Mouse (Mus musculus) adrenal gland, adult 2 months (tissue): ENCODE measurements around the gene Ccdc22. TPM values are rescaled to one million over a fixed set of nuclear protein-coding genes. Genes with fewer than 3 reads are reported as not detected.

Source experiments
- DNase-seq: peaks from one replicate; pipeline ENCODE4 v3.0.0; 2021
- polyA plus RNA-seq: library from polyadenylated mRNA; depleted of rRNA; stranded (reverse); fragments of >200 nt; gene quantifications from 2 replicates; pipeline ENCODE4 v1.2.3, GENCODE M21; 2012; rRNA removed
- total RNA-seq, 2 experiments: library from RNA; stranded (reverse); gene quantifications; 2 replicates each; pipeline ENCODE4 v1.2.3; 2021

The Ccdc22 gene
- total and polyA plus RNA-seq, 3 experiments, result 21.3 to 24.0 (median 22.4) TPM

DNA sequence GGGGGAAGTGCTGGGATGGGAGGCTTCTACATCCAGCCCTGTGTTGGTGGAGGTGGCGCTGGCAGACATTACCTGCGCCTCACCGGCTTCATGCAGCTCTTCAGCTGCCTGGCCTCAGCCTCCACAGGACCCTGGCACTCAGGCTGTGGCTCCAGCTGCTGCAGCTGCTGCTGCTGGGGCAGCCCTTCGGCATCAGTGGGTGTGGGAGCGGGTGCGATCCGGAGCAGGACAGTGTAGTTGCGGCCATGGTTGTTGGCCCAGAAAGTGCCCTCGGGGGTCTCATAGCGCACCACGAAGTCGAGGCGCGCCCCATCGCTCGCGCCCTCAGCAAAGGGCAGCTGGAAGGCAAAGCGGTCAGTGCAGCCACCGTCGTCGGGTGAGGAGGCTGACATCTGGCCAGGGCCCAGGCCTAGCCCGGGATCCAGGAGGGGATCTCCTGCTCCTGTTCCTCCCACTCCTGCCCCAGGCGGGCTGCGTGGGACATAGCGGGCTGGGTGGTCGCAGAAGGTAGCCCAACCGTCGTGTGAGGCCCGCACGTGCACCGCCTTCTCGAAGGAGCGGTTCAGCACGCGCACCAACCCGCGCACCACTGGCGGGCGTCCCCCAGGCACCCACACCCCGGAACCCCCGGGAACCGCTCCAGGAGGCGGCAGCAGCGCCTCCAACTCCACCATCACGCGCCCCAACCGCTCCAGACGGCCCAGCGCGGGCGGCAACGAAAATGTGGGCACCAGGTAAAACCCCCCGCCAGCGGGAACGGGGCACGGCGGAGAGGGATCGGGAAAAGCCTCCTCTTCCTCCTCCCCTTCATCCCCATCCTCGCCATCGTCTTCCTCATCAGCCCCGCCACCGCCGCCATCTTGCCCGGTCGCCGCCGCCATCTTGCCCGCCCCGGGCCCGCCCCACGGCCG lies 31.9 kb downstream of the Ccdc22 start, which contains the start of gene Foxp3:
TSS of gene Foxp3 (plus strand) at position 469 of the 911 bp plus-strand sequence.
- no peak for DNase-seq

DNA sequence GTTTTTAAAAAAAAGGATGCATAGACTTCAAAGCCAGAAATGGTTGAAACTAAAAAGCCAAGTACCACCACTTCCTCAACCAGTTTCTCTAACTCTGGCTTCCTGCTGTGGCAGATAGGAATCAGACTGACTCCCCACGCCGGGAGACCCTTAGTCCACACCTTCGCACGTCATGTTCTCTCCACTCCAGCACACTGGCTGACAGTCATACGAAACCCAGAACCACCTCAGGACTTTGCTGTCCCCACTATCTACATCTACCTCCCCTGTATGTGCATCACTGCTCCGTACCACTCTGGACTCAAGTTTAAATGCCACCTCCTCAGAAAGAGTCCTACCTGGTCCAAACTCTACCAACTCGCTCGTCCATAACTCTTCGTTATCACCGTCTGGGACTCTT lies 32.9 kb downstream of the Ccdc22 start:
- no peak for DNase-seq

GRCm38 (mm10) chrX:7571565-7572136 lies 33.7 kb downstream of the Ccdc22 start:
- no peak for DNase-seq

DNA sequence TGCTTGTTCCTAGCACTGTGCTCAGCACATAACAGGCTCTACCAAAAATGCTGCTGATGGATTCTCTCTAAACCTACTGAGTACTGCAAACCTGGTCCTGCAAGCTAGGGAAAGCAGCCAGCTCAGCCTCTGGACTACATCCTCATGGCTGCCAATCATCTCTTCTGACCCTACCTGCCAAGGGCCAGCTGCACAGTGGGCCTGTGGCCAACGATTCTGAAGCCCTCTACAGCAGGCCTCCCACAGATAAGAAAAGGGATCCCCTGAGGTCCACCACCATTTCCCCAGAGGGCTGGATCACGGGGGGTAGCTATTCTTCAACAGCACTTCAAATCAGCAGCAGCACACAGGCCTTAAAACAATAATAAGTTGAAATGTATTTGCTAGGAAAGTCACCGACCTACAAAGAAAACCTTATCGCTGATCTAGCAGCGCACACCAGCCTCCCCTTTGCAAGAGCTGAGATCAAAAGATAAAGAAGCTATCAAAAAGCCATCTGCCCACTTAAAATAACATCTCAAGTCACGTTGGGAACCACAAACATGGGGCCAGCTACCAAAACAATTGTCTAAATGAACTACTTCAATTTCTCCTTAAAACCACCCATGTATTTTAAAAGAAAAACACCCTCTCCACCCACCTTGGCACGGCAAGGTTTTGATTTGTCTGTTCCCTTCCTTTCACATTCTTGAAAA lies 34.7 kb downstream of the Ccdc22 start:
- DNase-seq, result no peak

- no peak for DNase-seq
Observed at GRCm38 (mm10) chrX:7567491-7567890, 37.8 kb downstream of the Ccdc22 start.

- DNase-seq, result no peak
Observed at GRCm38 (mm10) chrX:7566352-7566751, 39.0 kb downstream of the Ccdc22 start.

DNA sequence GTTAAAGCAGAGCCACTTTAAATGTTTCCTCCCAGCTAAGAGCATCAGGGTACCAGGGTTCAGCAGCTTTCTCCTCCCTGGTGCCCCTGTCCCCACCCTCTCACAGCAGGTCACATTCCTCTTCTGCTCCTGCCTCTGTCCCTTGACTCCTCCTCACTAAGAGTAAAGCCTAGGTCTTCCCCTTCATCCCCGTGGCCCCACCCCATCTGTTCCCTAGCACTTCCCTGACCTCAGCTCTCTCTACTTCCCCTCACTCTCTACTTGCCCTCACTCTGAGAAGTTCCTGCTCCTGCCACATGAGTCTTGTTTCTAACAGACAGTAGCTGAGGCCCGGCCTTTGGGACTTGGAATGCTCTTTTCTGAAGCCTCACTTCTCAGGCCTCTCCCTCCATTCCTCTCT lies 42.2 kb downstream of the Ccdc22 start:
- DNase-seq, result no peak

DNA sequence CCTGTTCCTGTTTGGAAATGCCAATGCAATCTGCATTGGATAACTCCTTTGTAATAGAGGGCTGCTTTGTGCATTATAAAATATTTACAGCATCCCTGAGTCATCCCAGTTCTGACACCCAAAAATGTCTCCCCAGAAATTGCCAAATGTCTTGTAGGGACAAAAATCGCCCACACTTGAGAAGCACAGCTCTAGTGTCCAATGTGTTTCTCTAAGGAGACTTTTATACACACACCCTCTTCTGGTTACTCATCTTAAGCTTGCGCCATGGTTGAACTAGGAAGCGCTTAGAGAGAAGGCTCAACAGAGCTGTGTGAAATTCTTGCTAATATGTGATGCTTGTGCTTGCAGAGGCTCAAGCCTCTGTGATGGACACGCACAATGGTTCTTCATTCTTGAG lies 51.8 kb downstream of the Ccdc22 start:
- no peak for DNase-seq

Other genes with a start within 250 kb of the Ccdc22 start
- gene Usp27x, start 229.7 kb downstream of the Ccdc22 start, total RNA-seq, result 10 to 100 TPM; 17.8 to 18.7 TPM
- 10.2 and 12.1 TPM in 2 replicates for gene Usp27x, start 229.7 kb downstream of the Ccdc22 start, polyA plus RNA-seq
- gene Foxp3, start 31.9 kb downstream of the Ccdc22 start, total RNA-seq, result not detected
- gene Foxp3, start 31.9 kb downstream of the Ccdc22 start, polyA plus RNA-seq, result 0.06 and 0.18 TPM in 2 replicates
- 1 to 10 TPM; 2.6 to 4.5 TPM for gene Ppp1r3f, start 31.2 kb downstream of the Ccdc22 start, total RNA-seq
- 5.0 and 6.2 TPM in 2 replicates for gene Ppp1r3f, start 31.2 kb downstream of the Ccdc22 start, polyA plus RNA-seq
- gene Cacna1f, start 1.6 kb upstream of the Ccdc22 start, total RNA-seq, result under 1 TPM in 1 of 2 experiments, not detected in 1; 0.07 TPM
- gene Cacna1f, start 1.6 kb upstream of the Ccdc22 start, polyA plus RNA-seq, result 0.06 TPM in 1 of 2 replicates, not detected in the other
- gene Syp, start 33.0 kb upstream of the Ccdc22 start, total RNA-seq, result 10 to 100 TPM; 34.3 to 81.7 TPM
- 20.4 and 21.6 TPM in 2 replicates for gene Syp, start 33.0 kb upstream of the Ccdc22 start, polyA plus RNA-seq
- 10 to 100 TPM in 1 of 2 experiments, 1 to 10 TPM in 1; 10.0 to 12.3 TPM for gene Prickle3, start 51.7 kb upstream of the Ccdc22 start, total RNA-seq
- 46.0 and 46.4 TPM in 2 replicates for gene Prickle3, start 51.7 kb upstream of the Ccdc22 start, polyA plus RNA-seq
- 10 to 100 TPM; 72.7 to 93.7 TPM for gene Plp2, start 65.9 kb upstream of the Ccdc22 start, total RNA-seq
- 87.0 and 88.3 TPM in 2 replicates for gene Plp2, start 65.9 kb upstream of the Ccdc22 start, polyA plus RNA-seq
- under 1 TPM; 0.35 to 0.76 TPM for gene Magix, start 75.7 kb upstream of the Ccdc22 start, total RNA-seq
- 0.77 and 2.5 TPM in 2 replicates for gene Magix, start 75.7 kb upstream of the Ccdc22 start, polyA plus RNA-seq
- 10 to 100 TPM; 55.7 to 58.4 TPM for gene Gpkow, start 91.6 kb upstream of the Ccdc22 start, total RNA-seq
- gene Gpkow, start 91.6 kb upstream of the Ccdc22 start, polyA plus RNA-seq, result 4.2 and 5.4 TPM in 2 replicates
- 10 to 100 TPM; 63.7 to 68.0 TPM for gene Wdr45, start 108.8 kb upstream of the Ccdc22 start, total RNA-seq
- gene Wdr45, start 108.8 kb upstream of the Ccdc22 start, polyA plus RNA-seq, result 51.1 and 51.5 TPM in 2 replicates
- gene Gm45208, start 116.7 kb upstream of the Ccdc22 start, total RNA-seq, result not detected
- 1.1 and 6.2 TPM in 2 replicates for gene Gm45208, start 116.7 kb upstream of the Ccdc22 start, polyA plus RNA-seq
- gene Praf2, start 122.9 kb upstream of the Ccdc22 start, total RNA-seq, result 10 to 100 TPM; 12.9 to 17.9 TPM
- 37.3 and 55.0 TPM in 2 replicates for gene Praf2, start 122.9 kb upstream of the Ccdc22 start, polyA plus RNA-seq
- gene Ccdc120, start 145.4 kb upstream of the Ccdc22 start, total RNA-seq, result 1 to 10 TPM; 2.9 to 3.7 TPM
- gene Ccdc120, start 145.4 kb upstream of the Ccdc22 start, polyA plus RNA-seq, result 11.6 and 12.8 TPM in 2 replicates
- gene Tfe3, start 157.0 kb upstream of the Ccdc22 start, total RNA-seq, result 10 to 100 TPM; 45.4 to 59.2 TPM
- 40.7 and 41.3 TPM in 2 replicates for gene Tfe3, start 157.0 kb upstream of the Ccdc22 start, polyA plus RNA-seq
- gene Gripap1, start 184.2 kb upstream of the Ccdc22 start, total RNA-seq, result 10 to 100 TPM; 44.7 to 47.8 TPM
- gene Gripap1, start 184.2 kb upstream of the Ccdc22 start, polyA plus RNA-seq, result 18.3 and 19.5 TPM in 2 replicates
- under 1 TPM; 0.86 to 0.92 TPM for gene Kcnd1, start 216.8 kb upstream of the Ccdc22 start, total RNA-seq
- 1.1 and 1.2 TPM in 2 replicates for gene Kcnd1, start 216.8 kb upstream of the Ccdc22 start, polyA plus RNA-seq
- 10 to 100 TPM; 53.9 to 65.8 TPM for gene Otud5, start 235.8 kb upstream of the Ccdc22 start, total RNA-seq
- 34.5 and 51.6 TPM in 2 replicates for gene Otud5, start 235.8 kb upstream of the Ccdc22 start, polyA plus RNA-seq